Mouse (Mus musculus) limb, embryonic 13.5 days (tissue): ENCODE measurements at regions not wholly inside any gene's neighbourhood (a gene's known extent, or its start where the extent isn't known, plus 50 kb on each side); places are given as distances from the start of the nearest gene placed in this dataset.

Source experiments
- ATAC-seq: fragments of 200-750 bp; cut with Nextera tagmentation; 2 replicates; pipeline ENCODE4 v1.8.0; 2017; ENCODE audit warnings: low read depth, moderate number of reproducible peaks, moderate TSS enrichment; ENCODE audit not compliant: low FRiP score
- H3K27ac ChIP-seq: fragments of 300-500 bp; sonication (generic); 2 replicates; pipeline ENCODE4 v1.5.1; 2015; ENCODE audit warnings: inconsistent platforms, mild to moderate bottlenecking, moderate library complexity
- H3K27me3 ChIP-seq: fragments of 300-500 bp; sonication (generic); 2 replicates; pipeline ENCODE4 v1.6.1; 2015; ENCODE audit warnings: mild to moderate bottlenecking, inconsistent platforms
- H3K36me3 ChIP-seq: fragments of 300-500 bp; sonication (generic); 2 replicates; pipeline ENCODE4 v1.6.1; 2015; ENCODE audit warnings: inconsistent platforms, mild to moderate bottlenecking, moderate library complexity
- H3K4me1 ChIP-seq: fragments of 300-500 bp; sonication (generic); 2 replicates; pipeline ENCODE4 v1.6.1; 2015; ENCODE audit warnings: inconsistent platforms
- H3K4me2 ChIP-seq: fragments of 300-500 bp; sonication (generic); replicated peaks from 2 replicates; pipeline ENCODE4 v1.6.1; 2015; ENCODE audit warnings: inconsistent platforms, mild to moderate bottlenecking, moderate library complexity
- H3K4me3 ChIP-seq: fragments of 300-500 bp; sonication (generic); 2 replicates; pipeline ENCODE4 v1.5.1; 2015; ENCODE audit warnings: moderate library complexity, mild to moderate bottlenecking, inconsistent platforms
- H3K9ac ChIP-seq: fragments of 300-500 bp; sonication (generic); 2 replicates; pipeline ENCODE4 v1.6.1; 2015; ENCODE audit warnings: mild to moderate bottlenecking, inconsistent platforms
- H3K9me3 ChIP-seq: fragments of 300-500 bp; sonication (generic); 2 replicates; pipeline ENCODE4 v1.6.1; 2016; ENCODE audit warnings: inconsistent platforms
- WGBS: fragments of 180-500 bp; shearing (Covaris S2); methylation state at CpG from one replicate; pipeline ENCODE4 v1.1.7; 2015; 5-methylcytosine and 5-hydroxymethylcytosine counted together

DNA sequence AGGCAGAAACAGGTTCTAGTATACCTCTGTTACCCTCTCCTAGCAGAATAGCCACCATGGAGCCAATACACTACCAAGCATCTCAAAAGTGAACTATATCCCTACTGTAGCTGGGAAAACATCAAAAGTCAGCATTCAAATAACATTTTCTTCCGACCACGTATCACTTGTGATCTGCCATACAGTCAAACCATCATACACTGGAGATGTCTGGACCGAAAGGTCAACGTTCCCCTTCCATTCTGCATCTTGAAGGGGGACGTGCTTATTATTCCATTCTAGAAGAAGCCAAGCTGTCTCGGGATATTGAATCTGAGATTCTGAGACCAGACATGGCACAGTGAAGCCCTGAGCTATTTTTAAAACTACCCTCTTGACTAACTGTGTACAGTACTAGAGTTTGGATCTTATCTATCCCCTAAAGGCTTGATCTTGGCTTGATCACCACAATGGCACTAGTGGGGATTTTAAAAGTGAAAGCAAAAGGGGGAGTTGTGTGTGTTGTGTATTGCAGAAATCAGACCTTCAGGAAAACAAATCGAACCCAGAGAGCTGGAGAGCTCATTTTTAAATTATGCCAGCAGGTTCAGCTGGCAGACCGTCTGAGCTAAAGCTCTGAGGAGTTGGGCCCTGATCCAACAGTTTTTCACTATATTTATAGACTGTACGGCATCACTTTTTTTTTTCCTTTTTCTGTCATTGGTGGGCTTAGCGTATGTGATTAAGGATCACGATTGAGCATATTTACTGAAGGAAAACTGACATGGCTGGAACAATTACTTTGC lies 218.6 kb upstream of the Hs6st1 start:
- H3K4me2 ChIP-seq, result no peak overlapping the region
- 83% methylated on average over 11 of the region's 11 CpGs for WGBS
- H3K27ac ChIP-seq, result no peak overlapping the region
- no peaks in the 10 kb centered on the region for H3K27me3 ChIP-seq
- H3K4me3 ChIP-seq, result no peak overlapping the region
- H3K4me1 ChIP-seq, result 0 out of 2 replicates have a peak, but pooled peaks cover 3% of the 10 kb centered on the region
- H3K36me3 ChIP-seq, result no peaks in the 10 kb centered on the region
- no peaks in the 10 kb centered on the region for H3K9me3 ChIP-seq
- no peak for ATAC-seq
- H3K9ac ChIP-seq, result no peak overlapping the region

DNA sequence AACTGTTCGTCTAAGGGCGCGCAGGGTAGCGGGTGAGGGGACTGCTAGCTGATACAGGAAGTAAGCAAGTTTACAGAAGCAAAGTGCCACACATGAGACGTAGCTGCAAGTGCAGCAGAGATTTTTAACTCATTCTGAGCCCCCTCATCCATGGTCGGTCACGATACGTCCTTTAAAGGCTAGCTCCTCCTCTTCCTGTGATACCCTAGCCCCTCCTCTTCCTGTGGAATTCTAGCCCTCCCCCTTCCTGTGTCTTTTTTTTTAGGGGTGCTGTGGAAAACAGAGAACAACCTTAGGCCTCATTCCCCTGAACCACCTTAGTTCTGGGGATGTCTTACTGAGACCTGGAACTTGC lies 218.0 kb upstream of the Hs6st1 start:
- no peak overlapping the region for H3K4me2 ChIP-seq
- no peak overlapping the region for H3K27ac ChIP-seq
- H3K27me3 ChIP-seq, result no peaks in the 10 kb centered on the region
- no peak overlapping the region for H3K4me3 ChIP-seq
- H3K9ac ChIP-seq, result no peak overlapping the region
- no peaks in the 10 kb centered on the region for H3K9me3 ChIP-seq
- 0 out of 2 replicates have a peak, but pooled peaks cover 3% of the 10 kb centered on the region for H3K4me1 ChIP-seq
- WGBS, result 84% methylated on average over 8 of the region's 8 CpGs
- no peaks in the 10 kb centered on the region for H3K36me3 ChIP-seq
- ATAC-seq, result no peak

DNA sequence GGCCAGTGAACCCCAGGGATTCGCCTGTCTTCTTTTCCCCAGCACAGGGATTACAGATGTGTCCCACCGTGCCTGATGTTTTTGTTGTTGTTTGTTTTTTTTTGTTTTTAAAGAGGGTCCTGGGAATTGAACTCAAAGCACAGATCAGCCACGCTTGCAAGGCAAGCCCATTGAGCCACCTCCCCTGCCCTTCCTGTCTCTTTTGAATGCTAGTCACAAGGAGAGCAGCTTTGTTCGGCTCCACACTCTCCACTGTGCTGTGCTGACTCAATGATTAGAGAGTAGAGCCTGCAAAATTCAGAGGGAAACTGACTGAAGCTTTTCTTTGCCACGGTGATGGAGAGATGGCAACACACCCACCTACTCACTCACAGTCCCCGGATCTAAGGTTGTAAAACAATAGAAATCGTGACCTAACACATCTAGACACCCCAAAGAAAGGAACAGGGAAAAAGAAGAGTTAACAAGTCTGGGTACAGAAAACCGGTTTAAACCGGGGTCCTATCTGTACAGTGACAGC lies 217.6 kb upstream of the Hs6st1 start:
- 78% methylated on average over 9 of the region's 9 CpGs for WGBS
- Histone ChIP-seq H3K4me2 (no peak overlapping the region), H3K9me3 (no peaks in the 10 kb centered on the region), H3K9ac (no peak overlapping the region), H3K4me3 (no peak overlapping the region), H3K36me3 (no peaks in the 10 kb centered on the region), H3K27ac (no peak overlapping the region), H3K27me3 (no peaks in the 10 kb centered on the region), H3K4me1 (0 out of 2 replicates have a peak, but pooled peaks cover 3% of the 10 kb centered on the region)
- ATAC-seq, result no peak

DNA sequence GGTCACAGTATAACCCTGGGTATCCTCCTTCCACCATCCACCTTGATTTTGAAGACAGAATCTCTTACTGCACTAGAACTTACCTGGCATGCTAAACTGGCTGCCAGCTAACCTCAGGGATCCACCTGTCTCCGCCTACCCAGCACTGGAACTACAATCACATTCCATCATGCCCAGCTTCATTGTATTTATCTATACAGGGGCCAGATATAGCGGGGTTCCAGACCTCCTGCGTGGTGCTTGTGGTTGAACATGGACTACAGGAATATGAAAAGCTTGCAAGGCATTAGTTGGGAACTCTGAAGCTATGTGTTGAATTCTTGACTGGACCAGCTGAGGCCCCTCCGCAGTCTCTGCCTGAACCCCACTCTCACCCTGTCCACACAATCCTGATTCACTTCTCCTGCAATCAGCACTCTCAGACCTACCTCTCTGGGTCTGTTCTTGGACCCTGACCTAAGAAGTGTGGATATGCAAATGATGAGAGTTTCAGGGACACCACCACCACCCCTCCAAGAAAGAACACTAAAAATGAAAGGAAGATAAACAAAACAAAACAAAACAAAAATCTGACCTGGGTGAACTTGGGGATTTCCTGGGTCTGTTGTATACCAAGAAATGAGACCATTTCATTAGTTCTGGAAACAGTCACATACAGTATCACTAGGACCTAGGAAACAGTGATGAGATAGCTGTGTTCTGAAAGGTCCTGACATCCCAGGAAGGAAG lies 216.4 kb upstream of the Hs6st1 start:
- WGBS, result 83% methylated on average over 4 of the region's 4 CpGs
- H3K9ac ChIP-seq, result no peak overlapping the region
- no peak overlapping the region for H3K4me3 ChIP-seq
- no peaks in the 10 kb centered on the region for H3K27me3 ChIP-seq
- H3K4me1 ChIP-seq, result 0 out of 2 replicates have a peak, but pooled peaks cover 3% of the 10 kb centered on the region
- no peaks in the 10 kb centered on the region for H3K36me3 ChIP-seq
- H3K27ac ChIP-seq, result no peak overlapping the region
- no peaks in the 10 kb centered on the region for H3K9me3 ChIP-seq
- no peak overlapping the region for H3K4me2 ChIP-seq
- no peak for ATAC-seq

DNA sequence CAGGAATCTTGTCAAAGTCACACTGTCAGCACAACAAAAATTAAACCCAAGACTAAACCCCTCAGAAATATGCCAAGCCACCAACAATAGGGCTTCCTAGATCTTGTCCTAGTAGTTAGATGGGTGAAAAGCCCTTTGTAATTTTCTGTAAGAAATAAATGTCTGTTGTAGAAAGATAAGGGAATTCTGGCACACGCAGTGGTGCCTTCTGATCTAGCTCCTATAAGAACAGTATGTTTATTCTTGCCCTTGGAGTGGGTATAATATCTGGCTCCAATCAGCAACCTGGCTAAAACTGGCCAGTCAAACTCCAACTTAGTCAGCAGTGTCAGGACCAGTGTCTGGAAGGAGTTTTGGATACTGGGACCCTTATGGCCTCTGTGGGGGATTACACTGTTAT lies 215.2 kb upstream of the Hs6st1 start:
- 81% methylated on average over 1 of the region's 1 CpGs for WGBS
- H3K27ac ChIP-seq, result no peak overlapping the region
- H3K36me3 ChIP-seq, result no peaks in the 10 kb centered on the region
- 0 out of 2 replicates have a peak, but pooled peaks cover 3% of the 10 kb centered on the region for H3K4me1 ChIP-seq
- ATAC-seq, result no peak
- H3K4me3 ChIP-seq, result no peak overlapping the region
- no peaks in the 10 kb centered on the region for H3K9me3 ChIP-seq
- no peak overlapping the region for H3K9ac ChIP-seq
- no peaks in the 10 kb centered on the region for H3K27me3 ChIP-seq
- H3K4me2 ChIP-seq, result no peak overlapping the region

DNA sequence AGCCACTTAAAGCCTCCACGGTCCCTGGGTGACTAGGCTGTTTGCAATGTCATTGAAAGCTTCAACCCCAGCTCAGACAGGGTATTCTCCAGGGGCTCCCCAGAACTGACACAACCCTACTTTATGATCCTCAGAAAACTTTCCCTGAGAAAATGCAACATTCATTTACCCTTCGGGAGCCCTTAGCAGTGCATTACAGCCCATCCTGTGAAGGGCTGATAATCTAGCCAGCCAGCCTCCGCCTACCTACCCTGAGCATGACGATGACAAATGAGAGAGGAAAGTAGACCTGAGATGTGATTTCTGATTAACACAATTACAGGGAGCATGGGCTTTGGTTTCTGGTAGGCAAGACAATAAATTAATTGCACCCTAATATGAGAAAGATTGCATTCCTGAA lies 212.6 kb upstream of the Hs6st1 start:
- no peak overlapping the region for H3K4me3 ChIP-seq
- no peak overlapping the region for H3K4me2 ChIP-seq
- no peaks in the 10 kb centered on the region for H3K36me3 ChIP-seq
- no peaks in the 10 kb centered on the region for H3K27me3 ChIP-seq
- ATAC-seq, result no peak
- 83% methylated on average over 4 of the region's 4 CpGs for WGBS
- no peak overlapping the region for H3K9ac ChIP-seq
- 0 out of 2 replicates have a peak, but pooled peaks cover under 1% of the 10 kb centered on the region for H3K4me1 ChIP-seq
- H3K27ac ChIP-seq, result no peak overlapping the region
- no peaks in the 10 kb centered on the region for H3K9me3 ChIP-seq

DNA sequence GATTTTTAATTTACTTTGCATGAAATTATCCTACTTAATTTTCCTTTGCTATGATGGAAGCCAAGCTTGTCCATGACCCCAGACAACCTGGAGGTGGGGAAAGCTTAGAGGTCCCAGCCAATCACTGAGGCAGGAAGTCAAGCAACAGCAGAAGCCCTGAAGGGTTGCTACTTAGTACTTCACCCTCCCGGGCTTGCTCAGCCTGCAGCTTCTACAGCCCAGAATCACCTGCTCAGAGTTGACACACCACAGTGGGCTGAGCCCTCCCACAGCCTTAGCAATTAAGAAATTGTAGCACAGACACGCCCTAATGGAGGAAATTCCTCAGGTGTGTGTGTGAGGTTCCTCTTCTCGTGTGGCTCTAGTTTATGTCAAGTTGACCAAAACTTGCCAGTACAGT lies 209.9 kb upstream of the Hs6st1 start:
- no peaks in the 10 kb centered on the region for H3K27me3 ChIP-seq
- H3K36me3 ChIP-seq, result no peaks in the 10 kb centered on the region
- H3K9me3 ChIP-seq, result no peaks in the 10 kb centered on the region
- no peak overlapping the region for H3K4me3 ChIP-seq
- ATAC-seq, result no peak
- WGBS, result 53% methylated on average over 3 of the region's 3 CpGs
- H3K9ac ChIP-seq, result no peak overlapping the region
- peaks cover 5% of the 10 kb centered on the region for H3K4me1 ChIP-seq
- no peak overlapping the region for H3K27ac ChIP-seq
- no peak overlapping the region for H3K4me2 ChIP-seq

DNA sequence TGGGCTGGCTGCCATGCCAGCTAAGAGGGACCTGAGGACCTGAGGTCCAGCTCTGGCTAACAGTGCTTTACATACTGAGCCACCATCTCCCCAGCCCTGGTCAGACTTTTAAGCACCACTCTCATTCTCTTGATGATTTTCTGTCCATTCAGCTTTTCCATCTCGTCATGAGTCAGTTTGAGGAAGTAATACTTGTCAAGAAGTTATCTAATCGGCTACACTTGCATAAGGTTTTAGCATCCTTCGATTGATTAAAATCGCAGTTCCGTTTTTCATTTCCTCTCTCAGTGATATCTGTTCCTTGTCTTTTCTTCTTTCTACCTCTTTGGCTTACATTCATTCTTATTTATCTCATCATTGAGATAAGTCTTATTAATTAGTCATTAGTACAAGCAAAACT lies 207.4 kb upstream of the Hs6st1 start:
- Histone ChIP-seq H3K27me3 (no peaks in the 10 kb centered on the region), H3K27ac (no peak overlapping the region), H3K4me1 (peaks cover 5% of the 10 kb centered on the region), H3K36me3 (no peaks in the 10 kb centered on the region), H3K9me3 (no peaks in the 10 kb centered on the region), H3K4me2 (no peak overlapping the region), H3K9ac (no peak overlapping the region), H3K4me3 (no peak overlapping the region)
- WGBS, result 92% methylated on average over 5 of the region's 5 CpGs
- no peak for ATAC-seq

DNA sequence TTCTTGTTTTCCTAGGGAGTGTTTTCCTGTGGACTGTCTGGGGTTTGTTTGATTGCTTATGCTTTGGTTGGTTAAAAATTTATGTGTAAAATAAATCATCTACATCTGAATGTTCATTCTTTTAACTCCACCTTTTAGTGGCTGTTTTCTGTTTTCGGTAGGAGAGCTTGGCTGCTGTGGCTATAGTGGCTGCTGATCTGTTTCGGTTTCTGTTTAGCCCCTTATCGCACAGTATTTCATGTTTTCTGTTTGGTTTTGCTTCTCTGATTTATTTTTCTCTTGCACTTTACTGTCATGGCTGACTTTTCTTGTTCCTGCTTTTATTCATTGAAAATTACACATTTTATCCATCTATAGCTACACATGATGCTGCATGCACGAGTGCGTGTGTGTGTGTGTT lies 206.0 kb upstream of the Hs6st1 start:
- 82% methylated on average over 5 of the region's 5 CpGs for WGBS
- H3K4me3 ChIP-seq, result no peak overlapping the region
- H3K27me3 ChIP-seq, result no peaks in the 10 kb centered on the region
- H3K36me3 ChIP-seq, result no peaks in the 10 kb centered on the region
- H3K4me2 ChIP-seq, result no peak overlapping the region
- no peak overlapping the region for H3K27ac ChIP-seq
- peaks cover 5% of the 10 kb centered on the region for H3K4me1 ChIP-seq
- H3K9ac ChIP-seq, result no peak overlapping the region
- H3K9me3 ChIP-seq, result no peaks in the 10 kb centered on the region
- no peak for ATAC-seq

DNA sequence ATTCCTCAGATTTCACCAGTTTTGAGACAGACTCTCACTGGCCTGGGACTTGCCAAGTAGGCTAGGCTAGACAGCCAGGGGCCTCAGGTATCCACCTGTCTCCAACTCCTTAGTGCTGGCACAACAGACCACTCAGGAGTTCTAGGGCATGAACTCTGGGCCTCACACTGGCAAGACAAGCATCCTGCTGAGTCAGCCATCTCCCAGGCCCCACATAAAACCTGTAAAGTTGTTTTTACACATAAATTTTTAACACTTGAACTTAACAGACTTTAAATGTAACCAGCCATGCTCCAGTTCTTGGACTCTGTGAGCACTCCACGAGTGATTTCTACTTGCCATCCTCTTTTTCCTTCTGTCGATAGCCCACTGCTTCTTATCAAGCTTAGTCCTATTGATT lies 205.5 kb upstream of the Hs6st1 start:
- Histone ChIP-seq H3K4me2 (no peak overlapping the region), H3K27me3 (no peaks in the 10 kb centered on the region), H3K9ac (no peak overlapping the region), H3K9me3 (no peaks in the 10 kb centered on the region), H3K36me3 (no peaks in the 10 kb centered on the region), H3K4me1 (peaks cover 5% of the 10 kb centered on the region), H3K4me3 (no peak overlapping the region), H3K27ac (no peak overlapping the region)
- 53% methylated on average over 2 of the region's 2 CpGs for WGBS
- ATAC-seq, result no peak

DNA sequence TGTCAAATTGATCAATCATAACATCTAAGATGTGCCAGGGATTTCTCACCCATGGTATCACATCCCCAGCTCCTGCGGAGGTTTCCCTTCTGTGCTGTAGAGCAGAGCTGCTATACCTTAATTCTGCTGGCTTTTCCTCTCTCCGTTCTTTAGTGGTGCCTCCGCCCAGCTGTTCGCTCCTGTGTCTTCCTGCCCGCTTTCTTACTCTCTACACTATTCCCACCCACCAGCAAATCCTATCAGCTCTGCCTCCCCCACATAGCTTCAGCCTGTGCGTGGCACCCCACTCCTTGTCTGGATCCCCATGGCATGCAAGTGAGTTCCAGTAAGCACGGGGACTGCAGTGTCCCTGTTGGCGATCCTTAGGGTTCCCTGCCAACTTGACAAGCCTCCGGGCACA lies 204.0 kb upstream of the Hs6st1 start:
- Histone ChIP-seq H3K4me2 (no peak overlapping the region), H3K36me3 (no peaks in the 10 kb centered on the region), H3K27ac (no peak overlapping the region), H3K4me3 (no peak overlapping the region), H3K27me3 (no peaks in the 10 kb centered on the region), H3K4me1 (peaks cover 5% of the 10 kb centered on the region), H3K9ac (no peak overlapping the region), H3K9me3 (no peaks in the 10 kb centered on the region)
- 90% methylated on average over 9 of the region's 9 CpGs for WGBS
- no peak for ATAC-seq

DNA sequence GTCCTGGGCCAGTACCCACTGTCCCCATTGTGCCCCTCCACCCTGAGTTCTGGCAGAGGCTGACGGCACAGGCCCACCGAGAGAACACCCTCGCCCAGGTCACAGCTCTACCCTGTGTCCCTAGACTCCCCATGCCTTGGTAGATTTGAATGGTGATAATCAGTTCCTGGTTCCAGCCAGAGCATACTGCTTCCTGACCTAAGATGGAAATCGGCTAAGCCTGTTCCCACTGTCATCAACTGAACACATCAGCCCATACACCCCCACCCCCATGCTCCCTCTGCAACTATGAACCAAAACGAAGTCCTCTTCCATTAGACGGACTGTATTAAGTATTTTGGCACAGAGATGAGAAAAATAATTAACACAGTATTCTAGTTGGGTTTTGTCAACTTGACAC lies 202.9 kb upstream of the Hs6st1 start:
- Histone ChIP-seq H3K27ac (no peak overlapping the region), H3K9ac (no peak overlapping the region), H3K4me2 (no peak overlapping the region), H3K9me3 (no peaks in the 10 kb centered on the region), H3K4me1 (peaks cover 11% of the 10 kb centered on the region), H3K36me3 (no peaks in the 10 kb centered on the region), H3K27me3 (no peaks in the 10 kb centered on the region), H3K4me3 (no peak overlapping the region)
- WGBS, result 75% methylated on average over 6 of the region's 6 CpGs
- no peak for ATAC-seq
